Mouse (Mus musculus): ENCODE data around the gene Specc1l. TPM values are rescaled to one million over a fixed set of nuclear protein-coding genes. Genes with fewer than 3 reads are reported as not detected.

The Specc1l gene
- polyA plus RNA-seq, 1 experiment from 2014 or later: 20.3 TPM

- Histone ChIP-seq H3K4me1 (ENCODE audit: control insufficient read depth, insufficient read depth, low read length) (0 out of 2 replicates have a peak, but pooled peaks cover 4% of the 10 kb centered on the region), H3K9ac (ENCODE audit: low read depth, low read length) (peak overlapping the region; percentile 62), H3K36me3 (ENCODE audit: control insufficient read depth, insufficient read depth, low read length) (0 out of 2 replicates have a peak, but pooled peaks cover 4% of the 10 kb centered on the region), H3K27me3 (replicated peaks; ENCODE audit: control insufficient read depth, insufficient read depth, low read length) (peaks cover 26% of the 10 kb centered on the region), H3K27ac (replicated peaks; ENCODE audit: low read depth, low read length) (no peak overlapping the region), H3K9me3 (ENCODE audit: control insufficient read depth, low read length) (no peaks in the 10 kb centered on the region), H3K4me2 (ENCODE audit: low read depth, low read length) (peak overlapping the region; percentile 72), H3K4me3 (ENCODE audit: low read depth, low read length) (peak overlapping the region; percentile 47)
- peak; percentile 83 for ATAC-seq (ENCODE audit: low read depth)
- WGBS: 0% methylated on average over 41 of the region's 81 CpGs
- DNase-seq (ENCODE audit: low spot score): peak; percentile 43
These were observed 105.3 kb downstream of the Specc1l start for GRCm38 (mm10) chr10:75316908-75317761.

GRCm38 (mm10) chr10:75318206-75318605 lies 106.3 kb downstream of the Specc1l start:
- H3K4me3 ChIP-seq (ENCODE audit: low read depth, low read length): peak overlapping the region; percentile 47
- H3K27me3 ChIP-seq (replicated peaks; ENCODE audit: control insufficient read depth, insufficient read depth, low read length): peaks cover 26% of the 10 kb centered on the region
- H3K4me1 ChIP-seq (ENCODE audit: control insufficient read depth, insufficient read depth, low read length): 0 out of 2 replicates have a peak, but pooled peaks cover 8% of the 10 kb centered on the region
- H3K36me3 ChIP-seq (ENCODE audit: control insufficient read depth, insufficient read depth, low read length): no peaks in the 10 kb centered on the region
- H3K27ac ChIP-seq (replicated peaks; ENCODE audit: low read depth, low read length): no peak overlapping the region
- ATAC-seq (ENCODE audit: low read depth) (no peak), DNase-seq (ENCODE audit: low spot score) (no peak)
- no peaks in the 10 kb centered on the region for H3K9me3 ChIP-seq (ENCODE audit: control insufficient read depth, low read length)
- H3K4me2 ChIP-seq (ENCODE audit: low read depth, low read length): peak overlapping the region; percentile 72; the same call in 1 of the 2 replicates
- no peak overlapping the region for H3K9ac ChIP-seq (ENCODE audit: low read depth, low read length)
- 85% methylated on average over 6 of the region's 6 CpGs for WGBS

- Histone ChIP-seq H3K27ac (replicated peaks; ENCODE audit: low read depth, low read length) (no peak overlapping the region), H3K4me3 (ENCODE audit: low read depth, low read length) (no peak overlapping the region), H3K27me3 (replicated peaks; ENCODE audit: control insufficient read depth, insufficient read depth, low read length) (peaks cover 26% of the 10 kb centered on the region), H3K4me2 (ENCODE audit: low read depth, low read length) (no peak overlapping the region), H3K9ac (ENCODE audit: low read depth, low read length) (no peak overlapping the region), H3K9me3 (ENCODE audit: control insufficient read depth, low read length) (no peaks in the 10 kb centered on the region), H3K4me1 (ENCODE audit: control insufficient read depth, insufficient read depth, low read length) (0 out of 2 replicates have a peak, but pooled peaks cover 8% of the 10 kb centered on the region), H3K36me3 (ENCODE audit: control insufficient read depth, insufficient read depth, low read length) (no peaks in the 10 kb centered on the region)
- ATAC-seq (ENCODE audit: low read depth) (no peak), DNase-seq (ENCODE audit: low spot score) (no peak)
- 66% methylated on average over 4 of the region's 4 CpGs for WGBS
These were observed 108.4 kb downstream of the Specc1l start for GRCm38 (mm10) chr10:75320321-75320720.

- Histone ChIP-seq H3K27ac (replicated peaks; ENCODE audit: low read depth, low read length) (no peak overlapping the region), H3K36me3 (ENCODE audit: control insufficient read depth, insufficient read depth, low read length) (no peaks in the 10 kb centered on the region), H3K9me3 (ENCODE audit: control insufficient read depth, low read length) (no peaks in the 10 kb centered on the region), H3K4me2 (ENCODE audit: low read depth, low read length) (no peak overlapping the region), H3K27me3 (replicated peaks; ENCODE audit: control insufficient read depth, insufficient read depth, low read length) (peaks cover 9% of the 10 kb centered on the region), H3K9ac (ENCODE audit: low read depth, low read length) (no peak overlapping the region), H3K4me1 (ENCODE audit: control insufficient read depth, insufficient read depth, low read length) (0 out of 2 replicates have a peak, but pooled peaks cover 3% of the 10 kb centered on the region), H3K4me3 (ENCODE audit: low read depth, low read length) (no peak overlapping the region)
- DNase-seq (ENCODE audit: low spot score): no peak
- ATAC-seq (ENCODE audit: low read depth): no peak
- 44% methylated on average over 6 of the region's 6 CpGs for WGBS
These were observed 111.1 kb downstream of the Specc1l start for GRCm38 (mm10) chr10:75322966-75323365.

- Histone ChIP-seq H3K4me2 (ENCODE audit: low read depth, low read length) (no peak overlapping the region), H3K27ac (replicated peaks; ENCODE audit: low read depth, low read length) (no peak overlapping the region), H3K9ac (ENCODE audit: low read depth, low read length) (no peak overlapping the region), H3K4me1 (ENCODE audit: control insufficient read depth, insufficient read depth, low read length) (0 out of 2 replicates have a peak, but pooled peaks cover 3% of the 10 kb centered on the region), H3K9me3 (ENCODE audit: control insufficient read depth, low read length) (no peaks in the 10 kb centered on the region), H3K4me3 (ENCODE audit: low read depth, low read length) (no peak overlapping the region), H3K36me3 (ENCODE audit: control insufficient read depth, insufficient read depth, low read length) (no peaks in the 10 kb centered on the region), H3K27me3 (replicated peaks; ENCODE audit: control insufficient read depth, insufficient read depth, low read length) (no peaks in the 10 kb centered on the region)
- ATAC-seq (ENCODE audit: low read depth): no peak
- 78% methylated on average over 8 of the region's 8 CpGs for WGBS
- DNase-seq (ENCODE audit: low spot score): no peak
These were observed 112.1 kb downstream of the Specc1l start for GRCm38 (mm10) chr10:75323986-75324385.

- H3K9me3 ChIP-seq (ENCODE audit: control insufficient read depth, low read length): no peaks in the 10 kb centered on the region
- no peak overlapping the region for H3K9ac ChIP-seq (ENCODE audit: low read depth, low read length)
- H3K4me1 ChIP-seq (ENCODE audit: control insufficient read depth, insufficient read depth, low read length): 0 out of 2 replicates have a peak, but pooled peaks cover 3% of the 10 kb centered on the region
- no peak overlapping the region for H3K4me2 ChIP-seq (ENCODE audit: low read depth, low read length)
- H3K27me3 ChIP-seq (replicated peaks; ENCODE audit: control insufficient read depth, insufficient read depth, low read length): no peaks in the 10 kb centered on the region
- H3K4me3 ChIP-seq (ENCODE audit: low read depth, low read length): no peak overlapping the region
- H3K27ac ChIP-seq (replicated peaks; ENCODE audit: low read depth, low read length): no peak overlapping the region
- no peak for DNase-seq (ENCODE audit: low spot score)
- no peak for ATAC-seq (ENCODE audit: low read depth)
- H3K36me3 ChIP-seq (ENCODE audit: control insufficient read depth, insufficient read depth, low read length): no peaks in the 10 kb centered on the region
- WGBS: 70% methylated on average over 10 of the region's 10 CpGs
These were observed 112.5 kb downstream of the Specc1l start for GRCm38 (mm10) chr10:75324391-75324790.

GRCm38 (mm10) chr10:75325821-75326220 lies 113.9 kb downstream of the Specc1l start:
- no peak overlapping the region for H3K4me3 ChIP-seq (ENCODE audit: low read depth, low read length)
- no peak overlapping the region for H3K27ac ChIP-seq (replicated peaks; ENCODE audit: low read depth, low read length)
- DNase-seq (ENCODE audit: low spot score) (no peak), ATAC-seq (ENCODE audit: low read depth) (no peak)
- no peaks in the 10 kb centered on the region for H3K9me3 ChIP-seq (ENCODE audit: control insufficient read depth, low read length)
- 91% methylated on average over 22 of the region's 23 CpGs for WGBS
- H3K4me2 ChIP-seq (ENCODE audit: low read depth, low read length): no peak overlapping the region
- H3K9ac ChIP-seq (ENCODE audit: low read depth, low read length): no peak overlapping the region
- no peaks in the 10 kb centered on the region for H3K27me3 ChIP-seq (replicated peaks; ENCODE audit: control insufficient read depth, insufficient read depth, low read length)
- no peaks in the 10 kb centered on the region for H3K36me3 ChIP-seq (ENCODE audit: control insufficient read depth, insufficient read depth, low read length)
- H3K4me1 ChIP-seq (ENCODE audit: control insufficient read depth, insufficient read depth, low read length): 0 out of 2 replicates have a peak, but pooled peaks cover 3% of the 10 kb centered on the region

- peak; percentile 50 for DNase-seq (ENCODE audit: low spot score)
- 80% methylated on average over 3 of the region's 3 CpGs for WGBS
- no peaks in the 10 kb centered on the region for H3K9me3 ChIP-seq (ENCODE audit: control insufficient read depth, low read length)
- H3K4me3 ChIP-seq (ENCODE audit: low read depth, low read length): no peak overlapping the region
- H3K9ac ChIP-seq (ENCODE audit: low read depth, low read length): no peak overlapping the region
- peak; percentile 47; the same call in 1 of the 2 replicates for ATAC-seq (ENCODE audit: low read depth)
- H3K27me3 ChIP-seq (replicated peaks; ENCODE audit: control insufficient read depth, insufficient read depth, low read length): no peaks in the 10 kb centered on the region
- H3K4me1 ChIP-seq (ENCODE audit: control insufficient read depth, insufficient read depth, low read length): 0 out of 2 replicates have a peak, but pooled peaks cover 3% of the 10 kb centered on the region
- no peak overlapping the region for H3K4me2 ChIP-seq (ENCODE audit: low read depth, low read length)
- H3K36me3 ChIP-seq (ENCODE audit: control insufficient read depth, insufficient read depth, low read length): no peaks in the 10 kb centered on the region
- H3K27ac ChIP-seq (replicated peaks; ENCODE audit: low read depth, low read length): no peak overlapping the region
These were observed 114.7 kb downstream of the Specc1l start for GRCm38 (mm10) chr10:75326553-75326952.

All from embryonic facial prominence, embryonic 14.5 days (tissue).